Mouse (Mus musculus) brain, embryonic 14.5 days (tissue): ENCODE results near the gene Smim24.

Experiments used
- CTCF ChIP-seq: fragments of 200-500 bp; IDR thresholded peaks from 2 replicates; pipeline ENCODE4 v1.5.1; 2012; ENCODE audit warnings: inconsistent platforms, mild to moderate bottlenecking, moderate library complexity, borderline replicate concordance; ENCODE audit not compliant: insufficient read depth, insufficient read length; ENCODE audit errors: extremely low read depth
- POLR2A ChIP-seq: fragments of 200-500 bp; IDR thresholded peaks from 2 replicates; pipeline ENCODE4 v1.6.1; 2012; ENCODE audit warnings: mild to moderate bottlenecking, inconsistent platforms, borderline replicate concordance; ENCODE audit not compliant: poor library complexity, insufficient read depth, insufficient read length, severe bottlenecking; ENCODE audit errors: extremely low read depth

DNA sequence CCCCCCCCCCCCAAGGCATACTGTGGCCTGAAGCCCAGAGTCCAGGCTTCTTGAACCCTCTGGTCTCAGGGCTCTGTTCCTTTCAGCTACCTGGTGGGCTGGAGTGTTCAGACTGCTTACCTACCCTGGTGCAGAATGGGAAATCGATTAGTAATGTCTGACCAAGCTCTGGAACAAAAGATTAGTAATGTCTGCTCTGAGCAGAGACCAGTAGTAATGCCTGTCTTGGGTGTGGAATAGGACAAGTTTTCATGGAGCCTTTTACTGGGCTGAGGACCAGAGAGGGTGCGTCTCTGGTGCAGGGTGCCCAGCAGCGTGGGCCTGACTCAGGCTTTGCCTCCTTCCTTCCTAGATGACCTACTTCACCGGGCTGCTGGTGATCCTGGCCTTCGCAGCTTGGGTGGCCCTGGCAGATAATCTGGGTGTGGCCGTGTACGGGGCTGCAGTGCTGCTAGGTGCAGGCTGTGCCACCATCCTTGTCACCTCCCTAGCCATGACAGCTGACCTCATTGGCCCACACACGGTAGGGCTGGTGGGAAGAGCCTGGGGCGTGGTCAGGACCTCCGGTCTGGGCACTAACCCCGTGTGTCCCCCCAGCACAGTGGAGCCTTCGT is 30.4 kb upstream of the Smim24 start:
- TF ChIP-seq CTCF (no peak), POLR2A (no peak)
